Mouse (Mus musculus) testis, adult 2 months (tissue): ENCODE data around the gene Atic.

Source experiments
- CTCF ChIP-seq: fragments of 200-500 bp; IDR thresholded peaks from 2 replicates; pipeline ENCODE4 v1.5.1; 2012; ENCODE audit warnings: low read depth, mild to moderate bottlenecking, inconsistent platforms, low read length, moderate library complexity; ENCODE audit not compliant: control insufficient read depth, insufficient read depth, insufficient replicate concordance
- POLR2A ChIP-seq: fragments of 200-500 bp; IDR thresholded peaks from 2 replicates; pipeline ENCODE4 v1.6.1; 2012; ENCODE audit warnings: low read depth, mild to moderate bottlenecking, inconsistent platforms, low read length, moderate library complexity; ENCODE audit not compliant: control insufficient read depth

DNA sequence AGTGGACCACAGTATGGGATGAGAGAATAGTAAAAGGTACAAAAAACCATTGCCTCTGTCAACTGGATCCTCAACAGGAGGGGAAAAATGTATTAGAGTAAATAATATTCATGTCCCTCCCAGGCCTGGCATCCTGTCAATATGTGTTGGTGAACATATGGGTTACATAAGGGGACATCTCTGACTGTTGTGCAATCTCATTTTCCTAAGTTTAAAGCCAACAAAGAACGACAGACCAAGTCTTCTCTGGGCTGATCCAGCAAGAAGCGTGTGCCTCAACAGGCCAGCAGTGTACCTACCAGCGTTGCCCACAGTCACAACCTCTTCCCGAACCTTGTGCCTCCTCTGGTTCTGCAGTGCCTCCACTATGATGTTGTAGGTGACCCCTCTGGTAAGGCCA is 38.4 kb downstream of the Atic start:
- TF ChIP-seq POLR2A (no peak), CTCF (no peak)
